Mouse (Mus musculus): Measurements from ENCODE around the gene Ugt1a1.

GRCm38 (mm10) chr1:88249596-88249995 lies 37.8 kb downstream of the Ugt1a1 start:
- TF ChIP-seq POLR2A (IDR thresholded peaks at IDR 0.05; ENCODE audit: borderline replicate concordance, control insufficient read depth, low read depth, low read length): no peak
- TF ChIP-seq CTCF (IDR thresholded peaks at IDR 0.05; ENCODE audit: control insufficient read depth, insufficient read depth, low read length): no peak
